Mouse (Mus musculus): ENCODE results near the gene BC052040.

Gene BC052040

DNA sequence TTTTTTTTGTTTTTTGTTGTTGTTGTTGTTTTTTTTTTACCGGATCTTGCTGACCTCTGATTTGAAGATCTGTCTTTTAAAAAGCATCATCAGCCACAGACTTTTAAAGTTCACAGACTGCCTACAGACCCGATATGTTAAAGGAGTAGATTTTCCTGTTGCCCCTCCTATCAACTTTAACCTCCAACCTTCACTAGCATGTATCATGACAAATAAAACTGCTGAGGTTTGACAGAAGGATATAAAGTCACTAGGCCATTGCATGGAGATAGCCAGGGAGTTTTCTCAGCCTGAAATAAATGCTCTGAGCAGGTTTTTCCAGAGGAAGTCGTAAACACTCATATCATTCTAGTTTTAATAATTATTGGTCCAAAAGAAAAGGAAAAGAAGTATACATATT, 136.5 kb downstream of the BC052040 start:
- DNase-seq: no peak

DNA sequence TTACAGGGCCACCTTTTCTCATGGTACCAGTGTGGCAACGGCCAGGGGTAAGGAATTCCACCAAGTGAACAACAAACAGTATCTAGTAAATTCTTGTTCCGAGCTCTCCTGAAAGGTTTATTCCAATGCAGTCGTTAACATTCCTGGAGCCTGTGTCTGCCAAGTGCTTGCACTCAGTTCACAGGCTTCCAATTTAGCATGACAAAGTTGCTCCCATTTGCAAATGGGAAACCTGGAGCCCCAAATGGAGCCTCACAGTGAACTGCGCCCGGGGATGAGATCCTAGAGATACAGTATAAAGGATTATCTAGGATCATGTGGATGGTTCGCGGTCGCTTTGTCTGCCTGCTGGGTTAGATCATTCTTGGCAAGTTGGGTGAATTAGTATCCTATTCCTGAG, 141.9 kb downstream of the BC052040 start:
- peak in 1 of 2 experiments; percentile 5 for DNase-seq

DNA sequence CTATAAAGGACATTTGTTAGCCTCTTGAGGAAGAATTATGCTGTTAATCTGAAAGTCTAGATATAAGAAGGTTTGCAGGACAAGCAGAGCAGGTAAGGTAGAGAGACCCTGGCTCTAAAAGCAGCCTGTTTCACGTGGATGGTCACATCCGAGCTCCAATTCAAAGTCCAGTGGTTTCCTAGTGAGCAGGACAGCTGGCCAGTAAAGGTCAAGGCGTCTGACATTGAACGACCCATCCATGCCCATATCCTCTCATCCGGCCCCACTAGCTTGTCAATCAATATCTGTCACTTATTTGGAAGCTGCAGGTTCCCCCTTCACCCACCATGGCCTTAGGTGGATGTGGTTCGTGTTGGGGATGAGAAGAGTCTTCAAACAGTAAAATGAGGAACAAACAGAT, 142.7 kb downstream of the BC052040 start:
- no peak for DNase-seq

DNA sequence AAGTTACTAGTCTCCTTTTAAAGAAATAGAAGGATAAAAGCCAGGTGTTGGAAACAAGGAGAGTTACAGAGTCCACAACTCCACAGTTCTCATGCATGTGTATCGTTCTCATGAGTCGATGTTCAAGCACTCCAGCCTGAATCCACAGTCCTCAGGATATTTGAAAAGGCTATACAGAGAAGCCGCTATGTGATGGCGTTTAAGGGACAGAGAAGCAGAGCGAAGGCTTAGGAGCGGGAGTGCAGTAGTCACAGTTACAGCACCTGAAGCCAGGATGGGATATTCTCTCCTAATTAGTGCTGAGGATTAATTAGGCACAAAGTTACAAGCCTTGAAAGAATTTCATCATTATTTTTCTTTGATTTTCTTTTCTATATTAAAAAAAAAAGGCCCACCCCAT, 143.2 kb downstream of the BC052040 start:
- no peak for DNase-seq

DNA sequence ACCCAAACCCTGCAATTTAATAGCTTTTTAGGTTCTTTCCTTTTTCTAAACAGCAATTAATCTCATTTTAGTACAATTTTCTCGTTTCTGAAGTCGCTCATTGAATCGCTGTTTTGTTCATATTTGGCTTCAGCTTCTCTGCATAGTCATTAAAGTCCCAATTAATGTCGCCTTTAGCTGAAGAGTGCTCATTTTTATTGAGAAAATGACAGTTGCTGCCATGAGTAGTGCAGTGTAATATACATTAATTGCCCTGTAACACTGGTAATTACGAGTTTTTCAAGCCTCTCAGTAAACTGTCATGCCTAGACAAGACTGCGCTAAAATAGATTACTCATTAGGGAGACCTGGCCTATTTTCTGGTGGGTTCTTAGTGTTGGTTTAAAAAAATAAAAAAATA, 144.0 kb downstream of the BC052040 start:
- no peak for DNase-seq

DNA sequence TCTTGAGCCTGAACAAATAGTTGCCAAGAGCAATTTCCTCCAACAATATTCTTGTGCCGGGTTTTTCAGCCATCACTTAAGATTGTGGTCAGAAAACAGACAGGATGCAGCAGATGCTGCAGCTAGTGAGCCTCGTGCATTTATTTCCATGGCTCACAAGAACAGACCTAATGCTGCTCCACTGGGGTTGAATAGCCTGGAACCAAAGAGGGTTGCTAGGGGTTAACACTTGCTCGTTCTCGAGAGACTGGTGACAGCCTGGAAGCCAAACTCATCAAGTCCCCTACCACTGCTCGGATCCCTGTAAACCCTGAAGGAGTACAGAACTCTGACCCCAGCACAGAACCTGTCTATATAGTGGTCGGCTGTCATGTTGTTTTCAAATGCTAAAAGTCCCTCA, 144.4 kb downstream of the BC052040 start:
- DNase-seq: no peak

DNA sequence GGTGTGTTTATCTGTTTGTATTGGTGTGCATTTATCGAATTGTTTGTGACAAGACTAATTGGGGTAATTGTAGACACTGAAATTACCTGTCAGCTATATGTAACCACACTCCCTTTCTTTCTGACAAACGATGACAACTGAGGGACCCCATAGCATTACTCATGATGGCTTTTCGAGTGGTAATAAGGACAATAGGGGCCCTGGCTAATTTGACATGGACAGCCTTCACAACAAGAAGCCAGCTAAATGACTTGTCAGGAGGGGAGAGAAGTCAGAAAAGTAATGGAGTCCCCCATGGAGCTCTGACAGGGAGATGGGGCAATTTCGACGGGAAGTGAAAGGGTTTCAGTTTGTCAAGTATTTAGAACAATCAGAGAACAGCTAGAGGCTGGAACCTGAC, 145.3 kb downstream of the BC052040 start:
- no peak for DNase-seq

DNA sequence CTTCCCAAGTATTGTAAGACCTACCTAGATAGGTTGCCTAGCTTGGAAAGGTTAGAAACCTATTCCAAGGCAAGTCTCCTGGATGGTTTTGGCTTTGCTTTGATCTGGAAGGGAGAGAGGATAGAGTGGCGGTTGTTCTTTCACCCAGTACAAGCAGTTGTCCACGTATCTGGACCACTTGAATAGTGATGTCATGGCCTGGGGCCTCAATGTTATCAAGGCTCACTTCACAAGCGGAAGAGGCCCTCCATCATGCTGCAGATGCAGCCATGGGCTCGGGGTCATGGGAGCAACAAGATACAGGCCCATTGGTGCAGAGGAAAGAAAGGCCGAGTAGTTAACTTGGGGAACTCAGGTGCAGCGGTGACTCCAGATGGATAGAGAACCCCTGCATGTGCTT, 147.1 kb downstream of the BC052040 start:
- DNase-seq: no peak

DNA sequence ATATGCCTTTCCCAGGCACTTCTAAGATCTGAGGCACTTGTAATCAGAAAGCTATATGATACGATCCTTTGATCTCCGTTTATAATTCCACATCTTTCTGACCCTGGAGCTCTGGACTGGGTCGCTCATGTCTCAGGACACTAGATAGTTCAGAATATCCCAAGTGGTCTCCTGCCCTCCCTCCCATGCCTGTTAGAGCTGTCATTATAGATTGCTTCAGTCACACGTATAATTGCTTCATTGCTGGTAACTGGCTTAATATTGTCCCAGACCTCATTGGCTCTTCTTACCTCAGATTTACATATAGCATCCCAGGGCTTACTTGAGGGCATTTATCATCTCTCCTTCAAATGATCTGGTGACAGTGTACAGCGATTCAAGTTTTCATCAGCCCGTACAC, 149.0 kb downstream of the BC052040 start:
- DNase-seq: no peak

DNA sequence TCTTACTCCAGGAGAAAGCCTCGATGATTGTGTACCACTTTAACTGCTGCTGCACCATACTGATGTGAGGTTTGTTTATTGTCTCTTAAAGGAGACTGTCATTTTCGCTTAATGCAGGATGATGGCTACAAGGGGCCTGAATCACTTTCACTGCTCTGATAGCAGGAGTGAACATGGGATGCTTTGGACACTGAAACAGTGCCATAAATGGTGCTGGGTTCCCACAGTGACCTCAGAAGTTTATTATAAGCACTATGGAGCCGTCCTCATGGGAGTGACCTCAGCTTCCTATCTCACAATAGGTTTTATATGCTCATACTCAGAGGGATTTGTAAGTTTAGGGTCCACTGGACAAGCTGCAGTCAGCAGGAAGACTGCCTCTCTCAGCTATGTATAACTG, 149.7 kb downstream of the BC052040 start:
- no peak for DNase-seq

DNA sequence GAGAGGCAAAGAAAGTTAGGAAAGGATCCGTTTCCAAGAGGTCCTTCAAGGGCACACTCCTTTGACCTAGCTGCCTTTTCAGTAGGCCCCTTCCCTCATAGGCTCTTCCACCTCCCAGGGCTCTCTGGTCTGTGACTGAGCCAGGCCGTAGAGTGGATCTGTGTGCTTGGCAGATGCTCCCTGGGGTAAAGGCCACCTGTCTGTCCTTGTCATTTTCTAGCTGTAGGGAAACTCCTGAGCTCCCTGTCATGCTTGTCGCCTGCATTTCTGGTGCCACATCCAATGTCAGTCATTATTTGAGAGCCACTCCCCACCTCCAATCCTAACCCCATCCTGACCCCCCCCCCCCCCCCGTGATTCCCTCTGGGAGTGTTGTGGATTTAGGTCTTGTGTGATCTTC, 151.1 kb downstream of the BC052040 start:
- no peak for DNase-seq

DNA sequence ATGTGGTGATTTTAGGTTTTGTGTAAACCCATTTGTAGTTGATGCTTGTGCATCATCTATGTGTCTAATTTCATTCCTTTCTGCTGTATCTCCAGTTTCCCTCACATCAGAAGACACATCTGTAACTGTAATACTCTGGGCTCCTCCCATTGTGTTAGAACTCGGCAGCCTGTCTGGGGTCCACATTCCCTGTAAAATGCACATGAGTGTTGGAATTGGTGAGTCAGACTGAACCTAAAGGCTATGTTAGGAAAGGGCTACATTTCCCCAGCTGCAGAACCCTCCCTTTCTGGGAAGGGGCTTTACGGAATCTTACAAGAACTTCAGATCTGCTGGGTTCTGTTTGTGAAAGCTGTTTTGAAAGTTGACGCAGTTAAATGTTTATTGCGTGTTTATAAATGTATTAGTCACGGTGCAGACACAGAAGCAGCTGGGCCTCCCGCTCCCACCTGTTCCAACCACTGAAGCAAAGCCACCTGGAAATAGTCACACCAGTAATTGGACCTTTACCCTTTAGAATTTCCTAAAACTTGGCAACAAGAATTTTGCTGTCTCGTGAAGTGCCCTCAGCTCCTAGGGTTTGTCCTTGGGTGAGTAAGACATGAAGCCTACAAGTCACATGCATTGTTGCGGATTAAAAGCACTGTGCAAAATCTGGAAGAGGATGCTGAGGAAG, 151.6 kb downstream of the BC052040 start:
- DNase-seq: no peak

DNA sequence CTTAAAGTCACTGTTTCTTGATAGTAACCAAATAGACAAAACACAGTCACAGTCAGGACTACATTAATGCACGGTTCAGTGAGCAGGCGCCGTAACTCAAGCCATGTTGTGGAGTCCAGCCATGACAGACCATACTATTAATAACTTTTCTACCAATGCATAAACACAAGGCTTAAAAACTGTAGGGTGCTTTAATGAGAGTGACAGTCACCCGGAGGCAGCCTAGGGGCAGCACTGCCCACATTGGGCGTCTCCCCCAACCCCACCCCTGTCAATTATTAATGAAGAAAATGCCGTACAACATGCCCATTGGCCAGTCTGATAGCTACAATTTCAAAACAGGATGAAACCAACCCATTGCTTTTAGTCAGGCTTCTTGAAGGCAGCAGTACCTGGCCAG, 153.3 kb downstream of the BC052040 start:
- DNase-seq: no peak

DNA sequence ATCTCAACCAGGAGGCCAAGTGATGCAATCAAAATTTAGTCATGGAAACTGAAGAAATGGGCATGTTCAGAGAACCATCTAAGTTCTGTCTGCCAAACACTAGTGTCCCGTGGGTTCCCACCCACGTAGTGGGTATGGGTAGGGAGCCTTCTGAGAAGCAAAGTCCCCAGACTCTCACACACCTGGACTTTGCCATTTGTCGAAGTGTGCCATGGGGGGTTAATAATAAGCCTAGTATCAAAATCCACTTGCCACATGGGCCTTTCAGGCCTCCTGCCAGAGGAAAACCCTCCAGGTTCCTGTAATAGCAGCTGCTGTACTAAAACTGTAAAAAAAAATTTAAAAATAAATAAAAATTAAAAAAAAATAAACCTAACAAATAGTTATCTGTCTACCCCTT, 154.9 kb downstream of the BC052040 start:
- no peak for DNase-seq

DNA sequence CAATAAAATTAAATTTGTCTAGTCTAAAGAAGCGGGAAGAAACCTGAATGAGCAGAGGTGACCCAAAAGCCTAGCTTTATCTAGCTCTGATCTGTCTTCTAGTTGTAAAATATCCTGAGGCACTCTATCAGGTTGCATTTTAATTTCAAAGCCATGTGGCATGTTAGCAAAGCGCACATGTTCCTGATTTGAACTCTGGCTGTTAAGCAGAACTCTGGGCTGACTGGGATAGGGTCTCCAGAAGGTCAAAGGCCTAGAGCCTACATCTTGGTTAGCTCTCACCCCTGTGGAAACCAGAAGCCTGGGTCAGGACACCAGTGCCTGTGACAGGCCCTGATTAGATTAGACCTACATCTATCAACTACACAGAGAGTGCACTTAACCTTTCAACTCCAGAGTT, 156.4 kb downstream of the BC052040 start:
- no peak for DNase-seq

DNA sequence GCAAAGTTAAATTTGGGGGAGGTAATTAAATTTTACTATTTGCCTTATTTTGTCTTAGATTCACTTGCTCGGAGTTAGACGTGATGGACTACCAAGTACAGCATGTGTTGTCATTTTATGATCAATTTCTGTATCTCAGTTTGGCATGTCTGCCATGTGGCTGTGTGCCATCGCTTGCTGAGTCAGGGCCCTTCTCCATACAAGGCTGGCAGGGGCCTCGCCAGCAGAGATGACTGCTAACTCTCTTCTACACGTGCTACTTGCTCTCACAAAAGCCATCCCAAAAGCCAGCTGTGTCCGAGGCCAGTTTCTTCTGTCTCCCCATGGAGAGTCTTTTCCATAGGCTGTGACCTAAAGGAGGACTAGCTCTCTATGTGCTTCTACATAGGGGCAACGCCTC, 160.5 kb downstream of the BC052040 start:
- peak; percentile 67 to 84 for DNase-seq

DNA sequence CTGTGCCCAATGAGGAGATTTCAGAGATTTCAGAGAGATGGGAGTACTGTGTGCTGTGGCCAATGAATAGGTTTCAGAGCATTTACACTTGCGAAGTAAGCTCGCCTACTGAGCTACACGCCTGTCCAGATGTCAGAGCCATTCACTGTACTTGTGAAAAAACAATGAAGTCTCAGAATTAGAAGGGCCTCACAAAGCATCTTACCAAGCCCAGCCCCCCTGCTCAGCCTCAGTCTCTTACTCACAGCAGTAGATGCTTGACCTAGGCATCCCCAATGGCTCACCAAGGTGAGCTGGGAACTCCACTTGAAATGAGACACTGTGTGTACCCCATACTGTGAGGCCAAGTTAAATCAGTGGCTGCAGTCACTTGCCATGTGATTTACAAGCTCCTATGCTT, 166.1 kb downstream of the BC052040 start:
- DNase-seq: no peak

DNA sequence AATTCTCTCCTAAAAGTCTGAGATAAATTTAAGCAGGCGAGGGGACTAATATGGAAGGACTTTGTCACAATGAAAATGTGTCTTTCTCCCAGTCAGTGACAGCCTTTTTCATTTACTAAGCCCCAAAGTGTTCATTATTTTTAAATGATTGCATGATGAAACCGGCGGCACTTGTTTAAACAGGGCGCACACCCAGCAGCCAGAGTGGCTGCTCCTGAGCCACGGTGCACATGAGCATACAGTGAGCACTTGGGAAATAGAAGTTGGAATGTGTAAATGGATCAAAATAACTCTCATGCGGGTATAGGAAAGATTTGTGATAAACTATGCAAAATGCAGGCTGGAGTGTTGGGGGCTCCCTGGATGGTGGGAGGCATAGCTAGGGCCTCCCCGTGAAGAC, 169.7 kb downstream of the BC052040 start:
- no peak for DNase-seq

DNA sequence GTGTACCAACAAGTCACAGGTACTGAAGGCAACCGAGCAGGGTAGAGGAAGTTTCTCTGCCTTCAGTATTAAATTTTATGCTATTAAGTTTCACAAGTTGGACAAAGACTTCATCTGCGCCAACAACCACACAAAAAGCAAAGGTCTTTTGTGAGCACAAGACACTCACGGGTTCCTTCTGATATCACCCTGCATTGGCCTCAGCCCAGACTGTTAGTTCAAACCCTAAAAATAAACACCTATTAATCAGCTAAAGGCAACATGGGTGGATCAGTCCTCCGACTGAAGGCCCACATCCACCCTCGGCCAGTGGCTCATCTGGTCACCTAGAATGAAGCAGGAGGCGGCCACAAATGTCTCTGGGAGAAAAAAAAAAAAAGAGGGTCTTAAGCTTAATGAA, 176.2 kb downstream of the BC052040 start:
- no peak for DNase-seq

DNA sequence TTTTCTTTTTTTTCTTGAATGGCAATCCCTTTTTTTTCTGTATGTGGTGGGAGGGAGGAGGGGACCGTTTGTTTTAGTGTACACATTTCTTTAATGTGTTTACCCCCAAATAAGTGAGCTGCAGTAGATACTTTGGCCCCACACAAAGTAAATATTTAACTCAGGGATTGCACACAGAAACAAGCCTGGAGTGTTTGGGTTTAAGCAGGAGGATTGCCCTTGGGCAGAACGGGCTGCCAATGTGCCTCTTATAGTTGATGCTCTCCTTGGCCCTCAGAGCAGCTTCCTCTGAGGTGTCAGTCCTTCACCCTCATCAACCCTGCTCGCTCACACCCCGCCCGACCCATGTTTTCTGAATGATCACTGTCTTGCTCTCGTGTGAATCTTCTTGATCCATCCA, 177.0 kb downstream of the BC052040 start:
- DNase-seq: no peak

DNA sequence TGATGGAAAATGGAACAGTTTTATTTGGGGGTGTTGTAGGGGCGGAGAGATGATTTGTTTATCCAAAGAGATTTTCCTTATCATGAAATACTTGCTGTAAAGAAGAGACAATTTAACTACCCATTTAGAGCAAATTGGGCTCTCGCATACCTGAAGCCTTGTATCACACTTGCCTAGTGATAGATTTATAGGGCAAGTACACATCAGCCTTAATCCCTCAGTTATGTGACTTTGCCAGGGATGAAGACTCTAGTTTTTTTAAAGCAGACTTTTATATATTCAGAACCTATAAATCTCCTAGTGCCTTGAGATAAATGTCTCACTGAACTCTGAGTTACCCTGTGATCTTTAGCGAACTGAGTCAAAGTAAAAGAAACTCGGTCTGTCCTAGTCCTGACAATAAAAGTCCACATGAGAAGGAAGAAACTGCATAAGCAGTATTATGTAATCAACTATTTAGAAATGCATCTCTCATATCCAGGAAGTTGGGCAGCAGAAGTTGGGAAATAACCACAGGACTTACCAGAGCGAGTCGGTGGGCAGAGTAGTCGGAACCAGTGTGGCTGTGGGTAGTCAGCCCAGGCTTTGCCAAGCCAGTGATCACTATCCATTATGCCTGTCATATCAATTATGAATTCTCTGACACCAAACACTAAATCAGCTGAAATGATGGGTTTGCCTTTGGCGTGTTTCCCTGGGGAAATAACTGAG, 183.2 kb downstream of the BC052040 start:
- no peak for DNase-seq

DNA sequence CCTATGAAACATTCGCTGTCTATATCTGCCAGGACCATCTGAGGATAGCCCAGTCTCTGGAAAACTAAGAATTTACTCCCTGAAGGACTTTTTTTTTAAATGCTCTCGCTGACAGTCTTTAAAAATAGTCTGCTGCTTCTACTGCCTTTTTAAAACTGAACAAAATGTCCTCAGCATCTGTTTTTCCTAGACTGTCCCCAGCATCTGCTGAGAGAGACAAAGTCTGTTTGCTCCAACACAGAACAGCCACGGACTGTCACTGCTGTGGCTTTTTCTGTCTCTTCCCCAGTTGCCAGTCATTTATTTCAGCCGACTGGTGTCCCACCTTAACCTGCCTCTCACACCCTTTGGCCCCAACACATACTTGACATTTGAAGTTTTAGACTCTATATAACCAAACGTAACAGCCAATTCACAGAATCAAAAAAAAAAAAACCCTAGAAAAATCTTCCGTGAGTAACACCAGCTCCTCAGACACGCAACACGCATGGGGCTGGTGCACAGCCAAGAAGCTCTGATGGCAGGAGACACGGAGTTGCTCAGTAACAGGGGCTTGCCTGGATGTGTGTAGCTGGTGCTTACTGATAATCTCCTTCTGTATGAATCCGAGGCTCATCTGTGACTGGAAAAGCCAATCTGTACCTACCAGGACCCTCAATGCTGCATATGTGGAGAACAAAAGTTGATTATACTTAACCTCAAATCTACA, 188.2 kb downstream of the BC052040 start:
- DNase-seq: peak in 1 of 2 experiments; percentile 18

DNA sequence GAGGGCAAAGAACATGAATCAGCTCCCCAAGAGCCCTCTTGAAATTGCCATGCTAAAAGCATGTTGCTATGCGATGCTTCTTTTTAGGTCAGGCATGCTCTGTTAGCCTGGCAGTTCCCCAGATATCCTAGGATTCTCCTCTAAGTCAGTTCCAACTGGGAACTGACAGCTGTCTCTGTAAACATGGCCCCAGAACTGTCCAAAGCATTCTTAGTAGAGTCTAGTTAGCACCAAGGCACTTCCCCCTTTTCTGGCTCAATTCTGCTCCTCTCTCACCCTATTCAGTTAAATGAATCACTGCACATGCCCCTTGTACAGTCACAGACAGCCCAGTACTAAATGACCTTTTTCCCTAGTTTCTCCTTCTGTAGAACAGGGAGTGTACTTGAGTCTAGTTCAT, 191.2 kb downstream of the BC052040 start:
- peak; percentile 18 to 19 for DNase-seq

Measured in cerebellum, postnatal 10 days (tissue).